Mouse (Mus musculus) c-Kit-positive CD71-positive TER-119-positive erythroid progenitor cells, embryonic 14.5 days (primary cell): ENCODE measurements around the gene Hspbap1.

Source experiments
- DNase-seq: peaks from one replicate; pipeline ENCODE4 v3.0.0-alpha.2; 2013; ENCODE audit warnings: low spot score

The Hspbap1 gene

GRCm38 (mm10) chr16:35769878-35770657 lies at the start of gene Hspbap1:
Hspbap1 (plus strand) TSS chr16:35770375.
- DNase-seq: peak; percentile 88

GRCm38 (mm10) chr16:35724561-35724960 lies 45.6 kb upstream of the Hspbap1 start:
- DNase-seq: no peak

- no peak for DNase-seq
These were observed 43.6 kb upstream of the Hspbap1 start for GRCm38 (mm10) chr16:35726601-35727000.

- no peak for DNase-seq
These were observed 40.9 kb upstream of the Hspbap1 start for GRCm38 (mm10) chr16:35729151-35729738.

GRCm38 (mm10) chr16:35732096-35732495 lies 38.1 kb upstream of the Hspbap1 start:
- DNase-seq: no peak

GRCm38 (mm10) chr16:35734038-35734437 lies 36.1 kb upstream of the Hspbap1 start:
- DNase-seq: peak; percentile 73

GRCm38 (mm10) chr16:35738096-35738767 lies 31.9 kb upstream of the Hspbap1 start:
- no peak for DNase-seq

- no peak for DNase-seq
These were observed 30.6 kb upstream of the Hspbap1 start for GRCm38 (mm10) chr16:35739548-35739947.

- no peak for DNase-seq
These were observed 29.8 kb upstream of the Hspbap1 start for GRCm38 (mm10) chr16:35740357-35740756.

- DNase-seq: no peak
These were observed 29.2 kb upstream of the Hspbap1 start for GRCm38 (mm10) chr16:35740943-35741342.

- no peak for DNase-seq
These were observed 28.6 kb upstream of the Hspbap1 start for GRCm38 (mm10) chr16:35741621-35742020.

- DNase-seq: no peak
These were observed 27.8 kb upstream of the Hspbap1 start for GRCm38 (mm10) chr16:35742251-35742937.

- DNase-seq: no peak
These were observed 22.5 kb upstream of the Hspbap1 start for GRCm38 (mm10) chr16:35747417-35748236.

GRCm38 (mm10) chr16:35748237-35748603 lies 22.0 kb upstream of the Hspbap1 start:
- no peak for DNase-seq

- no peak for DNase-seq
These were observed 20.8 kb upstream of the Hspbap1 start for GRCm38 (mm10) chr16:35749385-35749784.

GRCm38 (mm10) chr16:35751841-35752240 lies 18.3 kb upstream of the Hspbap1 start:
- DNase-seq: no peak

- no peak for DNase-seq
These were observed 16.2 kb upstream of the Hspbap1 start for GRCm38 (mm10) chr16:35753926-35754325.

GRCm38 (mm10) chr16:35755502-35756334 lies 14.5 kb upstream of the Hspbap1 start:
- DNase-seq: no peak

- no peak for DNase-seq
These were observed 13.5 kb upstream of the Hspbap1 start for GRCm38 (mm10) chr16:35756697-35757096.

- no peak for DNase-seq
These were observed 10.8 kb upstream of the Hspbap1 start for GRCm38 (mm10) chr16:35759401-35759800.
